Mouse (Mus musculus) megakaryocyte, embryonic 14.5 days (primary cell): ENCODE data around the gene Ccni. TPM values are rescaled to one million over a fixed set of nuclear protein-coding genes. Genes with fewer than 3 reads are reported as not detected.
A peak's percentile ranks its signal among the peaks of the same experiment; 100 is the strongest.

Experiments used
- H3K27me3 ChIP-seq: replicated peaks from 2 replicates; pipeline ENCODE3; 2012; ENCODE audit warnings: inconsistent platforms
- H3K36me3 ChIP-seq: replicated peaks from 2 replicates; pipeline ENCODE3; 2012; ENCODE audit warnings: low read length, inconsistent platforms, mixed read lengths
- H3K4me1 ChIP-seq: 2 replicates; pipeline ENCODE4 v1.6.1; 2012; ENCODE audit warnings: inconsistent platforms
- H3K4me3 ChIP-seq: replicated peaks from 2 replicates; pipeline ENCODE3; 2012; ENCODE audit warnings: moderate library complexity, mild to moderate bottlenecking, inconsistent platforms
- H3K9me3 ChIP-seq: 2 replicates; pipeline ENCODE4 v1.6.1; 2012; ENCODE audit warnings: inconsistent platforms
- FLI1 ChIP-seq: IDR thresholded peaks from 2 replicates; pipeline ENCODE4 v1.6.1; 2012; ENCODE audit warnings: low read length, inconsistent platforms, mixed read lengths
- GATA1 ChIP-seq: IDR thresholded peaks from 3 replicates; pipeline ENCODE4 v1.6.1; 2012; ENCODE audit warnings: mixed read lengths, low read length, inconsistent platforms, borderline replicate concordance
- polyA plus RNA-seq: library from polyadenylated mRNA; stranded (reverse); fragments of >175 nt; gene quantifications from 2 replicates; pipeline ENCODE4 v1.2.3, GENCODE M21; 2012; ENCODE audit warnings: low replicate concordance; ENCODE audit not compliant: insufficient read depth

Gene Ccni
- 70.2 and 148 TPM in 2 replicates for polyA plus RNA-seq

- H3K27me3 ChIP-seq, result no peaks in the 10 kb centered on the region
- peaks cover 22% of the 10 kb centered on the region for H3K36me3 ChIP-seq
- peaks cover 39% of the 10 kb centered on the region for H3K4me1 ChIP-seq
- peak within 1 kb of the TSS; percentile 93 for H3K4me3 ChIP-seq
- H3K9me3 ChIP-seq, result no peaks in the 10 kb centered on the region
- TF ChIP-seq GATA1, result no peak
These were observed at the start of gene Ccni, which contains the start of gene 2010109A12Rik for GRCm38 (mm10) chr5:93206109-93207005. TSS of gene Ccni (minus strand) at chr5:93206495. TSS of gene 2010109A12Rik (plus strand) at chr5:93206518.

- Histone ChIP-seq H3K27me3 (no peaks in the 10 kb centered on the region), H3K36me3 (peaks cover 6% of the 10 kb centered on the region), H3K4me3 (no peak overlapping the region), H3K4me1 (peaks cover 8% of the 10 kb centered on the region), H3K9me3 (peaks cover 7% of the 10 kb centered on the region; the same call in 1 of the 2 replicates)
- TF ChIP-seq GATA1 (no peak), FLI1 (no peak)
These were observed 49.5 kb upstream of the Ccni start for GRCm38 (mm10) chr5:93255759-93256265.

DNA sequence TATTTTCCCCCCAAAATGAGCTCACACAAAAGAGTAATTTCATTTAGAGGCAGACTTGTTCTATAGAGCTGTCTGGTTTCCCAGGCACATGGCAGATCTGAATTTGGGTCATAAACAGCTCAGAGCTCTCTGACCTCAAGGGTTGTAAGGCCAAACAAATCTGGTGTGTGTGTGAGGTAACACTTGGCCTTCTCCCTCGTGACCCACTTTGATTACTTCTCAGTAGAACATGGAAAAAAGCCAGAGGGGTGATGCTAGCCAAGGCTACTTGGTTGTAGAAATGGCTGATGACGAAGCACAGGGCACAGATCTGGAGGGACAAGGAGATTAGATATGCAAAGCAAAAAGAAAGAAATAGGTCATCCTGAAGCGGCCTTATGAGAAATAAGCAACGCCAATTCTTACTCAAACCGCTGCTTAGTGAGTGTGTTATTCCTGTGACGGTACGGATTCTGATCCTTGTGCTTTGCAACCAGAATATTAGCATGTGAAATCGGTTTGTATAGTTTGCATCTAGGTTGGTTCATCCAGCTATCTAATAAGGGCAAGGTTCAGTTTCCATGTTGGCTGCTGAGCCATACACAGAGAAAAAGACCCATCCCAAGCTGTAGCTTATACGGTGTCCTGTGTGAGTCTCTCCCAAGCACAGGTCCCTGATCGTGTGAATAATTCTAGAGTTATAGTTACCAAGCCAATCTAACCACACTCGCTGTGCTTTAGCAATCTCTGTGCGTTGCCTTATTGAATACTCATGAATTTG is 44.9 kb upstream of the Ccni start:
- TF ChIP-seq FLI1 (no peak), GATA1 (no peak)
- H3K4me3 ChIP-seq, result no peak overlapping the region
- peaks cover 7% of the 10 kb centered on the region; the same call in 1 of the 2 replicates for H3K9me3 ChIP-seq
- H3K27me3 ChIP-seq, result no peaks in the 10 kb centered on the region
- no peaks in the 10 kb centered on the region; the same call in 1 of the 2 replicates for H3K4me1 ChIP-seq
- H3K36me3 ChIP-seq, result peaks cover 6% of the 10 kb centered on the region

- TF ChIP-seq FLI1 (no peak), GATA1 (no peak)
- Histone ChIP-seq H3K9me3 (peaks cover 7% of the 10 kb centered on the region; the same call in 1 of the 2 replicates), H3K36me3 (peaks cover 6% of the 10 kb centered on the region), H3K4me1 (peaks cover 6% of the 10 kb centered on the region), H3K4me3 (no peak overlapping the region), H3K27me3 (no peaks in the 10 kb centered on the region)
These were observed 43.8 kb upstream of the Ccni start for GRCm38 (mm10) chr5:93249940-93250578.

GRCm38 (mm10) chr5:93245280-93245679 is 39.0 kb upstream of the Ccni start:
- H3K9me3 ChIP-seq, result 0 out of 2 replicates have a peak, but pooled peaks cover 5% of the 10 kb centered on the region
- no peak for TF ChIP-seq GATA1
- no peak for TF ChIP-seq FLI1

DNA sequence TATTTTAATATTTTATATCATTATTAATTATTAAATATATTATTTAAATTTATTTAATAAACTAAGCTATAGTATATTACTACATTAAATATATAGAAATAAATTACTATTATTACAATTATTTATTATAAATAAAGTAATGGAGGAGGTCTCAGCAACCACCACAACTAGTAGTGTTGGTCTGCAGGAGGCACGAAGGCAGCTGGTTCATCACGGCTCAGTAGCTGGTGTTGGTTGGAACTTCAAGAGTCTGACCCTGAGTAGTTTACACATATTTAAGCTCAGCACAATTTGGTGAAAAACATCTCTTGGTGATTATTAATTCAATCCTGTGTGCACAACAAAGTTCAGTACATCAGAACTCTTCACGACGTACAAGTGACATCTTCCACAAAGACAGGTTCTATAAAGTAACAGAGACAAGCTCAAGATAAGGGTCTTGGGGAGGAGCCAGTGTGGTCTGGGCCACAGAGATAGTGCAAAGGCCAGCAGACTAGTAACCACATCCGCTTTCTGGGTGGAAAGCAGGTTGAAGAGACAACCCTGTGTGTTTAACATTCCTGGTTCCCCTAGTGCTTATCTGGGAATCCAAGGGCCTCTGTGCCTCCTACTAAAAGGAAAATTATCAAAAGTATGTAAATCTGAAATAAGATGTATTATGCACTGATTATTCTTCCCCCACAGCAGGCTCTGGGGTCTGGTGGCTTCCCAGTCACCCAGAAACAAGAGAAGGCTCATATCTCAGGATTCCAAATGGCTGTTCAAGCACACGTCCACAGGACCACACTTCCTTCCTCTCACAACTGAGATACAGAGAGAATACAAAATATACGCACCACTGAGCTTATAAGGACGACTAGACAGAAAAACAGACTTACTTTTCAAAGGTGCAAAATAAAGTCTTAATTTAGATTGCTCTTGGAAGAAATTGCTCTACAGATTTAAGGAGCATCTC is 33.6 kb upstream of the Ccni start:
- Histone ChIP-seq H3K36me3 (peaks cover 3% of the 10 kb centered on the region), H3K27me3 (no peaks in the 10 kb centered on the region), H3K9me3 (0 out of 2 replicates have a peak, but pooled peaks cover 5% of the 10 kb centered on the region), H3K4me3 (peak overlapping the region; percentile 67), H3K4me1 (peaks cover 79% of the 10 kb centered on the region)
- TF ChIP-seq GATA1 (peak; percentile 71; the same call in 1 of the 3 replicates), FLI1 (no peak)

More at GRCm38 (mm10) chr5:93245280-93245679, 39.0 kb upstream of the Ccni start:
- no peak overlapping the region for H3K4me3 ChIP-seq
- H3K36me3 ChIP-seq, result peaks cover 3% of the 10 kb centered on the region
- peaks cover 54% of the 10 kb centered on the region for H3K4me1 ChIP-seq
- H3K27me3 ChIP-seq, result no peaks in the 10 kb centered on the region

DNA sequence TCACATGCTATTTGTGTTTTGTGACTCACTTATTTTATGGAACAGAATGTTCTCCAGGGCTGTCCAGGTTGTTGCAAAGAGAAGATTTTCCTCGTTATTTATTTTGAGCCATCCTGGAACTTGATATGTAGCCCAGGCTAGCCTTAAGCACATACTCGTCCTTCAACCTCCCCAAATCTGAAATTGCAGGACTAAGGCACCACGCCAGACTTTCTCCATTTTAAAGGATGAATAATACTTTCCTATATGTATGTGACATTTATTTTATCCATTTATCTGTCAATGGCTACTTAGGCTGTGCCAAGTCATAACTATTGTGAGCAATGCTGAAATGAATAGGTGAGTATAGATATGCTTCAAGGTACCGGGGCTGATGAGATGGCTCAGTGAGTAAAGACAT is 30.2 kb upstream of the Ccni start:
- Histone ChIP-seq H3K27me3 (no peaks in the 10 kb centered on the region), H3K4me1 (peaks cover 73% of the 10 kb centered on the region), H3K4me3 (no peak overlapping the region), H3K9me3 (no peaks in the 10 kb centered on the region), H3K36me3 (no peaks in the 10 kb centered on the region)
- TF ChIP-seq FLI1 (no peak), GATA1 (no peak)

- H3K9me3 ChIP-seq, result no peaks in the 10 kb centered on the region
- H3K4me3 ChIP-seq, result no peak overlapping the region
- no peaks in the 10 kb centered on the region for H3K36me3 ChIP-seq
- H3K27me3 ChIP-seq, result no peaks in the 10 kb centered on the region
- TF ChIP-seq GATA1, result no peak
- TF ChIP-seq FLI1, result no peak
- H3K4me1 ChIP-seq, result peaks cover 70% of the 10 kb centered on the region
These were observed 29.6 kb upstream of the Ccni start for GRCm38 (mm10) chr5:93235888-93236287.

DNA sequence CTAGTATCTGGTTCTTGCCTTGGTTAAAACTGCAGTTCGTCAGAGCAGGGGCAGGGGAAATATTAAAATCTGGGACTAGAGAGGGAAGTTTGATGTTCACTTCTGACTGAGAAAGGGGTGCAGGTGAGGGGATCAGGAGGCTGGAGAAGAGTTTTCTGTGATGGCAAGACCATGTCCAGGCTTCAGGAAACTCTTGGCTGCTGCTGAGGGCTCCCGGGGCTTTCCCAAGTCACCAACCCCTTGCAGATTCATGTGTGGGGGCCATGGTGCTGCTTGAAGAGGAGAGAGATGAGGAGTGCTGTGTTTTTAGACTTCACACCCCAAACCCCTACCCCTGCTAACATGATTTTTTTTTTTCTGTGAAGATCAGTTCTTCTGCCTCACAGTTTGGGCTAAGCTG is 28.3 kb upstream of the Ccni start:
- Histone ChIP-seq H3K4me1 (peaks cover 70% of the 10 kb centered on the region), H3K4me3 (no peak overlapping the region), H3K36me3 (no peaks in the 10 kb centered on the region), H3K27me3 (no peaks in the 10 kb centered on the region), H3K9me3 (no peaks in the 10 kb centered on the region)
- no peak for TF ChIP-seq GATA1
- TF ChIP-seq FLI1, result no peak
